Mouse (Mus musculus): ENCODE results near the gene Utp11.

The Utp11 gene

GRCm38 (mm10) chr4:124631456-124631855 lies 61.9 kb downstream of the Utp11 start:
- DNase-seq (ENCODE audit: low spot score): no peak

All from embryo, embryonic 10 days (tissue).